Mouse (Mus musculus) B cell, adult 67 days (primary cell): ENCODE results near the gene Dram1. TPM values are rescaled to one million over a fixed set of nuclear protein-coding genes. Genes with fewer than 3 reads are reported as not detected.

Experiments
- total RNA-seq, 2 experiments: library from RNA; stranded (reverse); gene quantifications; 4 replicates each; pipeline ENCODE4 v1.2.4; 2023

Dram1 gene
- under 1 TPM; 0.39 to 0.67 TPM for total RNA-seq

GRCm38 (mm10) chr10:88379013-88379885, at the start of gene Dram1, which contains the start of gene Gnptab:
Dram1 (minus strand) TSS chr10:88379080.
Gnptab (plus strand) TSS chr10:88379132.

Other genes with a start within 250 kb of the Dram1 start
- under 1 TPM; 0.39 to 0.49 TPM for gene Parpbp, start 232.1 kb downstream of the Dram1 start, total RNA-seq
- gene Nup37, start 232.1 kb downstream of the Dram1 start, total RNA-seq = 1 to 10 TPM; 6.3 to 7.8 TPM
- gene Washc3, start 178.0 kb downstream of the Dram1 start, total RNA-seq = 10 to 100 TPM; 27.9 to 37.6 TPM
- gene Gnptab, start 52 bp upstream of the Dram1 start, total RNA-seq = 10 to 100 TPM; 44.6 to 54.1 TPM
- under 1 TPM in 1 of 2 experiments, not detected in 1; 0.68 TPM for gene Sycp3, start 80.5 kb upstream of the Dram1 start, total RNA-seq
- gene Chpt1, start 125.0 kb upstream of the Dram1 start, total RNA-seq = 1 to 10 TPM; 3.9 to 5.5 TPM
- 1 to 10 TPM; 1.3 to 2.3 TPM for gene Mybpc1, start 226.1 kb upstream of the Dram1 start, total RNA-seq